Comparison of ENCODE assay signal across 24 mouse cellular contexts in genomic region chr17:70886641-70887391, GRCm38 (mm10). TPM values are rescaled to one million over a fixed set of nuclear protein-coding genes. Genes with fewer than 3 reads are reported as not detected.
DNase-seq lines count a peak whose midpoint lies in the region; ATAC-seq and TF ChIP-seq lines count a peak whose summit lies in the region.
"Had no signal": no experiment of that assay in that cellular context is flagged by ENCODE, and none has a peak within 500 bp of the region (broad histone marks: within the 10 kb centered on the region; RNA-seq: fewer than 3 reads in every experiment).

No protein-coding gene starts in this region.

- peaks cover 0 to 45% of the 10 kb centered on the region in 2 experiments for H3K36me3 ChIP-seq in CH12.LX (replicated peaks in 1 of 2; ENCODE audit: control insufficient read depth in 1 of 2, insufficient read depth in 1 of 2, low read length in 1 of 2)
- H3K36me3 ChIP-seq: forebrain, embryonic 15.5 days; G1E; hindbrain, embryonic 12.5 days; limb, embryonic 13.5 days; liver, embryonic 12.5 days had no signal

- TF ChIP-seq POLR2A in CH12.LX (IDR thresholded peaks at IDR 0.05; ENCODE audit: low read depth, low read length) = peak; percentile 75

- peak overlapping the region; percentile 48 to 62 (median 51) for H3K4me3 ChIP-seq in CH12.LX (replicated peaks in 1 of 3; ENCODE audit: low read depth in 2 of 3, low read length in 2 of 3, poor library complexity in 1 of 3)
- H3K4me3 ChIP-seq: forebrain, embryonic 15.5 days; heart, adult 2 months; hindbrain, embryonic 12.5 days; limb, embryonic 13.5 days; liver, embryonic 12.5 days had no signal

- peak overlapping the region; percentile 98 for H3K27ac ChIP-seq in CH12.LX (ENCODE audit: insufficient read depth, low read depth)
- H3K27ac ChIP-seq: forebrain, embryonic 15.5 days; heart, adult 2 months; hindbrain, embryonic 12.5 days; limb, embryonic 13.5 days; liver, embryonic 12.5 days; stomach, postnatal 0 days had no signal

- H3K27me3 ChIP-seq in CH12.LX (replicated peaks) = no peaks in the 10 kb centered on the region
- H3K27me3 ChIP-seq: forebrain, embryonic 15.5 days; hindbrain, embryonic 12.5 days; limb, embryonic 13.5 days; liver, embryonic 12.5 days; Patski had no signal

- dilution Hi-C loops in CH12.LX (cut with MboI; ENCODE audit: extremely low pct_ligation_motif_present, extremely low pct_unique_long_range_greater_than_20kb, low sequenced_read_pairs) = no loop called here

- no peak for TF ChIP-seq CTCF in CH12.LX (conservative IDR thresholded peaks at IDR 0.05 in 1 of 2, IDR thresholded peaks at IDR 0.05 in 1 of 2; ENCODE audit: low read depth in 2 of 2, low read length in 2 of 2)

- peaks cover 22 to 77% of the 10 kb centered on the region in 2 experiments for H3K4me1 ChIP-seq in CH12.LX (ENCODE audit: control insufficient read depth in 1 of 2, insufficient read depth in 2 of 2)
- H3K4me1 ChIP-seq: forebrain, embryonic 15.5 days; hindbrain, embryonic 12.5 days; liver, embryonic 12.5 days had no signal

- DNase-seq in spleen, adult 12 weeks (ENCODE audit: low spot score) = peak; percentile 26
- DNase-seq in spleen, postnatal 14 days (ENCODE audit: low spot score in 2 of 2) = no peak
- DNase-seq in CH12.LX (ENCODE audit: extremely low read depth) = peak; percentile 98
- DNase-seq in spleen, postnatal 36 days (ENCODE audit: low spot score in 2 of 2) = peak; percentile 81 to 87
- no peak for DNase-seq in heart, adult 8-10 months (ENCODE audit: low spot score)
- no peak for DNase-seq in left cerebral cortex, postnatal 10 days (ENCODE audit: extremely low spot score in 1 of 2, low spot score in 2 of 2)
- DNase-seq: adrenal gland, postnatal 14 days; cerebellum, adult 9-10 months; gastrocnemius, postnatal 14 days; kidney, adult 9 months; kidney, postnatal 14 days; right cerebral cortex, postnatal 14 days; thymus, adult 2 months had no signal

- peak; percentile 2 for TF ChIP-seq RAD21 in CH12.LX (IDR thresholded peaks at IDR 0.05; ENCODE audit: low read depth, low read length)

- ATAC-seq in monocyte, adult 5-6 weeks (replicated peaks; ENCODE audit: insufficient number of reproducible peaks, low FRiP score, low TSS enrichment, poor library complexity, severe bottlenecking) = peak; percentile 25; the same call in 1 of the 2 replicates
- no peak for ATAC-seq in cerebellum, adult (ENCODE audit: insufficient number of reproducible peaks, low FRiP score, low TSS enrichment)
- ATAC-seq: forebrain, embryonic 15.5 days; liver, embryonic 12.5 days; Patski had no signal

- peak overlapping the region; percentile 65 for H3K4me2 ChIP-seq in CH12.LX (ENCODE audit: insufficient read depth, low read depth, poor library complexity, severe bottlenecking)
- H3K4me2 ChIP-seq: forebrain, embryonic 15.5 days; hindbrain, embryonic 12.5 days; limb, embryonic 13.5 days; liver, embryonic 12.5 days; midbrain, embryonic 11.5 days had no signal

- TF ChIP-seq EP300 in CH12.LX (IDR thresholded peaks at IDR 0.05; ENCODE audit: low read length) = peak; percentile 92

- H3K9ac ChIP-seq in CH12.LX (ENCODE audit: insufficient read depth, low read depth) = peak overlapping the region; percentile 48
- H3K9ac ChIP-seq: forebrain, embryonic 15.5 days; hindbrain, embryonic 12.5 days; limb, embryonic 13.5 days; liver, embryonic 12.5 days had no signal

- peaks cover 6% of the 10 kb centered on the region for H3K9me3 ChIP-seq in CH12.LX (replicated peaks; ENCODE audit: low read length)
- H3K9me3 ChIP-seq: forebrain, embryonic 15.5 days; hindbrain, embryonic 12.5 days; limb, embryonic 13.5 days; liver, embryonic 12.5 days had no signal

- in situ Hi-C loops in CH12.LX (cut with MboI; ENCODE audit: low pct_ligation_motif_present, low pct_unique_long_range_greater_than_20kb, low sequenced_read_pairs) = no loop called here

- intact Hi-C loops in left cerebral cortex, postnatal 10 days (cut with DNase I) = no loop called here

- no peaks in the 10 kb centered on the region for H3K79me2 ChIP-seq in CH12.LX (replicated peaks; ENCODE audit: control insufficient read depth, extremely low read depth, insufficient read depth, poor library complexity, severe bottlenecking)

TF ChIP-seq in CH12.LX, 34 proteins besides CTCF, POLR2A, EP300 and RAD21:
- peak; percentile 87 for TF ChIP-seq ETS1 (conservative IDR thresholded peaks at IDR 0.05; ENCODE audit: low read depth, low read length)
- TF ChIP-seq ELF1 (IDR thresholded peaks at IDR 0.05; ENCODE audit: low read depth, low read length) = peak; percentile 24; the same call in 1 of the 2 replicates
- TF ChIP-seq POLR2AphosphoS2 (IDR thresholded peaks at IDR 0.05; ENCODE audit: low read depth, low read length) = no peak
- TF ChIP-seq ZMIZ1 (IDR thresholded peaks at IDR 0.05; ENCODE audit: low read depth, low read length) = peak; percentile 53
- peak; percentile 97 for TF ChIP-seq TCF12 (IDR thresholded peaks at IDR 0.05; ENCODE audit: low read depth, low read length)
- peak; percentile 74; the same call in 1 of the 2 replicates for TF ChIP-seq MEF2A (IDR thresholded peaks at IDR 0.05; ENCODE audit: borderline replicate concordance, low read depth, low read length)
- TF ChIP-seq ZKSCAN1 (IDR thresholded peaks at IDR 0.05; ENCODE audit: borderline replicate concordance, low read depth, low read length) = no peak
- peak; percentile 87; the same call in 1 of the 2 replicates for TF ChIP-seq RCOR1 (conservative IDR thresholded peaks at IDR 0.05; ENCODE audit: low read depth, low read length)
- TF ChIP-seq ZNF384 (IDR thresholded peaks at IDR 0.05; ENCODE audit: low read depth, low read length) = peak; percentile 34; the same call in 1 of the 2 replicates
- no peak; the same call in 1 of the 2 replicates for TF ChIP-seq HCFC1 (IDR thresholded peaks at IDR 0.05; ENCODE audit: low read depth, low read length)
- no peak for TF ChIP-seq ZC3H11A (IDR thresholded peaks at IDR 0.05; ENCODE audit: low read depth, low read length)
- no peak for TF ChIP-seq JUN (IDR thresholded peaks at IDR 0.05; ENCODE audit: insufficient read depth, low read depth, low read length)
- no peak for TF ChIP-seq NRF1 (IDR thresholded peaks at IDR 0.05; ENCODE audit: low read depth, low read length)
- TF ChIP-seq JUND (conservative IDR thresholded peaks at IDR 0.05; ENCODE audit: low read depth, low read length) = peak; percentile 60
- no peak for TF ChIP-seq E2F4 (IDR thresholded peaks at IDR 0.05; ENCODE audit: insufficient replicate concordance, low read depth, low read length)
- peak; percentile 85; the same call in 1 of the 2 replicates for TF ChIP-seq UBTF (IDR thresholded peaks at IDR 0.05; ENCODE audit: low read depth, low read length)
- TF ChIP-seq TBP (conservative IDR thresholded peaks at IDR 0.05; ENCODE audit: low read depth, low read length) = peak; percentile 87
- peak; percentile 84 for TF ChIP-seq BHLHE40 (IDR thresholded peaks at IDR 0.05; ENCODE audit: low read depth, low read length)
- TF ChIP-seq IRF4 (IDR thresholded peaks at IDR 0.05; ENCODE audit: low read depth, low read length) = peak; percentile 74
- TF ChIP-seq CHD1 (IDR thresholded peaks at IDR 0.05; ENCODE audit: low read depth, low read length) = no peak; the same call in 1 of the 2 replicates
- peak; percentile 46; the same call in 1 of the 2 replicates for TF ChIP-seq MAX (IDR thresholded peaks at IDR 0.05; ENCODE audit: low read length)
- TF ChIP-seq MAFK (IDR thresholded peaks at IDR 0.05; ENCODE audit: insufficient replicate concordance, low read length) = no peak
- TF ChIP-seq MXI1 (IDR thresholded peaks at IDR 0.05; ENCODE audit: low read depth, low read length) = peak; percentile 78
- TF ChIP-seq CHD2 (IDR thresholded peaks at IDR 0.05; ENCODE audit: low read length) = peak; percentile 55; the same call in 1 of the 2 replicates
- peak; percentile 73 for TF ChIP-seq NELFE (IDR thresholded peaks at IDR 0.05; ENCODE audit: low read depth, low read length)
- TF ChIP-seq USF1 (IDR thresholded peaks at IDR 0.05; ENCODE audit: low read depth, low read length) = no peak
- no peak for TF ChIP-seq USF2 (conservative IDR thresholded peaks at IDR 0.05; ENCODE audit: low read depth, low read length)
- peak; percentile 76; the same call in 1 of the 2 replicates for TF ChIP-seq SIN3A (IDR thresholded peaks at IDR 0.05; ENCODE audit: low read length)
- peak; percentile 67; the same call in 1 of the 2 replicates for TF ChIP-seq KAT2A (IDR thresholded peaks at IDR 0.05; ENCODE audit: insufficient replicate concordance, low read length)
- TF ChIP-seq MAZ (IDR thresholded peaks at IDR 0.05; ENCODE audit: low read depth, low read length) = peak; percentile 71; the same call in 1 of the 2 replicates
- TF ChIP-seq MYC (IDR thresholded peaks at IDR 0.05; ENCODE audit: low read depth, low read length) = peak; percentile 74
- no peak for TF ChIP-seq GABPA (IDR thresholded peaks at IDR 0.05; ENCODE audit: insufficient replicate concordance, low read depth, low read length)
- TF ChIP-seq SMC3 (IDR thresholded peaks at IDR 0.05; ENCODE audit: low read depth, low read length) = no peak; the same call in 1 of the 2 replicates
- TF ChIP-seq PAX5 (IDR thresholded peaks at IDR 0.05; ENCODE audit: low read length) = no peak
TF ChIP-seq in CH12.LX: peak in this region for 20.

RNA-seq across cellular contexts. Expression of gene Tgif1, which starts 33.5 kb away (rescaled TPM):
- total RNA-seq in CH12.LX (2012; rRNA removed) = 37.0 and 44.5 TPM in 2 replicates
- 66.3 and 70.6 TPM in 2 replicates for total RNA-seq in CH12.LX (2014; rRNA removed)
- 59.2 and 74.4 TPM in 2 replicates for polyA plus RNA-seq in CH12.LX (2012; ENCODE audit: insufficient read length, low read depth)
- 79.7 to 125 TPM (median 111 TPM) in 3 replicates for total RNA-seq in monocyte, adult 5-6 weeks (2017)
- total RNA-seq in heart, adult 8-10 months (2022) = 1 to 10 TPM; 2.8 to 4.8 (median 3.9) TPM
- total RNA-seq in left cerebral cortex, postnatal 10 days (2021) = 1 to 10 TPM; 2.2 to 2.6 TPM

Comparison
In these comparisons a context has a peak if more than half of its experiments do, and no peak if none do; other contexts are left out.
1. DNase-seq: peak in spleen, adult 12 weeks (single experiment), CH12.LX (single experiment) and spleen, postnatal 36 days (2 of 2); none in spleen, postnatal 14 days (0 of 2), heart, adult 8-10 months (single experiment) and left cerebral cortex, postnatal 10 days (0 of 2).
2. RNA of gene Tgif1, which starts 33.5 kb away (total RNA-seq): 79.7 to 125 TPM in monocyte, adult 5-6 weeks and 37.0 to 70.6 TPM in CH12.LX; 2.8 to 4.8 TPM in heart, adult 8-10 months and 2.2 to 2.6 TPM in left cerebral cortex, postnatal 10 days; every median in the first group is over 4 times any median in the second.